ENCODE assay signal across 8 mouse cellular contexts in the genomic region with DNA sequence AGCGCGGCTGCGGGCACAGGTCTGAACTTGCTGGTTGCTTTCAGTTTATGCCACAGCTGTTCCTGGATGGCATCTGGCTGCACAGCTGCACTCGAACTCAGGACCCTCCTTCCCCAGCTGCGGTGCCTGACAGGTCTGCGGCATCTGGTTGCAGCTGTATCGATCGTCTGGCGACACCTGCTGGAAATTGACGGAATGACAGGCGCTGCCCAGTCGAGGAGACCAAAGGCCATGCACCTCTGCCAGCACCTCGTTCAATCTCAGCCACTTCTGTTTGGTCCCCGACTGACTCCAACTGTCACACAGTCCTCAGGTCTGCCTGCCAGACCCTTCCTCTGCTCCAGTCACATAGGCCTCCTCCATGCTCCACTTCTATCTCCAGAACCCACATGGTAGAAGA. TPM values are rescaled to one million over a fixed set of nuclear protein-coding genes. Genes with fewer than 3 reads are reported as not detected.
DNase-seq lines count a peak whose midpoint lies in the region; ATAC-seq and TF ChIP-seq lines count a peak whose summit lies in the region.

No protein-coding gene starts in this region.

- no peak overlapping the region for H3K27ac ChIP-seq in heart, embryonic 11.5 days (ENCODE audit: low read depth, low read length)
- no peak overlapping the region for H3K27ac ChIP-seq in limb, embryonic 11.5 days (replicated peaks; ENCODE audit: low read depth, low read length)
- H3K27ac ChIP-seq in testis, adult 2 months (ENCODE audit: control insufficient read depth, insufficient read depth, low read depth, low read length) = no peak overlapping the region

- DNase-seq in heart, adult 18-20 months = peak; percentile 81 to 94
- peak; percentile 63 for DNase-seq in c-Kit-negative CD71-positive TER-119-positive erythroid progenitor cells, embryonic 14.5 days (ENCODE audit: low read depth, low spot score)
- peak; percentile 61 to 75 for DNase-seq in frontal cortex, postnatal 25 days (ENCODE audit: low spot score in 2 of 2)
- peak; percentile 42 for DNase-seq in hindlimb bud, embryonic 11.5 days (ENCODE audit: extremely low spot score, low read depth, low spot score)
- peak; percentile 91 for DNase-seq in limb, embryonic 11.5 days (ENCODE audit: low spot score)

- H3K4me2 ChIP-seq in heart, embryonic 11.5 days = no peak overlapping the region
- no peak overlapping the region for H3K4me2 ChIP-seq in limb, embryonic 11.5 days (ENCODE audit: low read depth, severe bottlenecking)

- no peak overlapping the region for H3K9ac ChIP-seq in heart, embryonic 11.5 days (ENCODE audit: low read depth, low read length)
- no peak overlapping the region for H3K9ac ChIP-seq in limb, embryonic 11.5 days (ENCODE audit: low read length)

- no peak for TF ChIP-seq POLR2A in testis, adult 2 months (IDR thresholded peaks at IDR 0.05; ENCODE audit: control insufficient read depth, low read depth, low read length)

- no peak for ATAC-seq in heart, embryonic 11.5 days (replicated peaks; ENCODE audit: insufficient number of reproducible peaks, low FRiP score, low TSS enrichment)
- no peak for ATAC-seq in limb, embryonic 11.5 days (ENCODE audit: insufficient number of reproducible peaks, low FRiP score, low TSS enrichment, low read depth)
- peak; percentile 65 for ATAC-seq in monocyte, adult 5-6 weeks (replicated peaks; ENCODE audit: insufficient number of reproducible peaks, low FRiP score, low TSS enrichment, poor library complexity, severe bottlenecking)

- no peaks in the 10 kb centered on the region for H3K27me3 ChIP-seq in heart, embryonic 11.5 days (ENCODE audit: control insufficient read depth, insufficient read depth, low read length)
- H3K27me3 ChIP-seq in limb, embryonic 11.5 days (ENCODE audit: control insufficient read depth, insufficient read depth, low read length) = 0 out of 2 replicates have a peak, but pooled peaks cover 9% of the 10 kb centered on the region
- H3K27me3 ChIP-seq in testis, adult 2 months (ENCODE audit: control insufficient read depth, insufficient read depth, low read length) = no peaks in the 10 kb centered on the region

- peaks cover 13% of the 10 kb centered on the region for H3K4me1 ChIP-seq in heart, embryonic 11.5 days (ENCODE audit: control insufficient read depth, insufficient read depth, low read length)
- no peaks in the 10 kb centered on the region for H3K4me1 ChIP-seq in limb, embryonic 11.5 days (ENCODE audit: control insufficient read depth, insufficient read depth, low read length)
- peaks cover 20% of the 10 kb centered on the region for H3K4me1 ChIP-seq in testis, adult 2 months (ENCODE audit: control insufficient read depth, insufficient read depth, low read length)

- 14% methylated on average over 14 of the region's 14 CpGs for WGBS in heart, embryonic 11.5 days (ENCODE audit: insufficient replicate concordance)
- 11% methylated on average over 14 of the region's 14 CpGs for WGBS in limb, embryonic 11.5 days

- peak; percentile 98 for TF ChIP-seq CTCF in testis, adult 2 months (IDR thresholded peaks at IDR 0.05; ENCODE audit: control insufficient read depth, insufficient read depth, insufficient replicate concordance, low read depth, low read length)

- no peak overlapping the region for H3K4me3 ChIP-seq in heart, embryonic 11.5 days (ENCODE audit: low read depth, low read length)
- H3K4me3 ChIP-seq in limb, embryonic 11.5 days (ENCODE audit: low read depth, low read length) = no peak overlapping the region
- H3K4me3 ChIP-seq in testis, adult 2 months (ENCODE audit: control insufficient read depth, low read depth, low read length) = no peak overlapping the region

- peaks cover 18% of the 10 kb centered on the region for H3K36me3 ChIP-seq in heart, embryonic 11.5 days (ENCODE audit: control insufficient read depth, insufficient read depth, low read length)
- H3K36me3 ChIP-seq in limb, embryonic 11.5 days (ENCODE audit: control insufficient read depth, insufficient read depth, low read length) = peaks cover 10% of the 10 kb centered on the region
- no peaks in the 10 kb centered on the region for H3K36me3 ChIP-seq in testis, adult 2 months (ENCODE audit: control insufficient read depth, insufficient read depth, low read length)

- no peaks in the 10 kb centered on the region for H3K9me3 ChIP-seq in heart, embryonic 11.5 days (replicated peaks; ENCODE audit: control insufficient read depth, low read length)
- H3K9me3 ChIP-seq in limb, embryonic 11.5 days (ENCODE audit: control insufficient read depth, low read length) = no peaks in the 10 kb centered on the region; the same call in 1 of the 2 replicates

RNA-seq across cellular contexts. Expression of gene Gna15, which starts 2.8 kb away (rescaled TPM):
- 1 to 10 TPM; 1.4 to 1.5 TPM for total RNA-seq in heart, adult 18-20 months (2021)
- 2.5 and 3.4 TPM in 2 replicates for polyA plus RNA-seq in heart, embryonic 11.5 days (2014; fragmentation: Nextera tagmentation; extraction: Ambion mirVana)
- polyA plus RNA-seq in limb, embryonic 11.5 days (2014; fragmentation: Nextera tagmentation; extraction: Ambion mirVana) = 0.99 and 1.1 TPM in 2 replicates
- 20.3 to 41.0 TPM (median 29.4 TPM) in 3 replicates for total RNA-seq in monocyte, adult 5-6 weeks (2017)
- 1.0 and 1.2 TPM in 2 replicates for polyA plus RNA-seq in testis, adult 2 months (2012; rRNA removed)

RNA-seq across cellular contexts. Expression of gene Gna11, which starts 18.2 kb away (rescaled TPM):
- 10 to 100 TPM; 47.8 to 49.8 TPM for total RNA-seq in heart, adult 18-20 months (2021)
- 55.5 and 58.8 TPM in 2 replicates for polyA plus RNA-seq in heart, embryonic 11.5 days (2014; fragmentation: Nextera tagmentation; extraction: Ambion mirVana)
- 80.3 and 82.1 TPM in 2 replicates for polyA plus RNA-seq in limb, embryonic 11.5 days (2014; fragmentation: Nextera tagmentation; extraction: Ambion mirVana)
- total RNA-seq in monocyte, adult 5-6 weeks (2017) = 2.2 to 17.5 TPM (median 15.1 TPM) in 3 replicates
- polyA plus RNA-seq in testis, adult 2 months (2012; rRNA removed) = 26.3 and 28.9 TPM in 2 replicates

RNA-seq across cellular contexts. Expression of gene S1pr4, which starts 26.8 kb away (rescaled TPM):
- total RNA-seq in heart, adult 18-20 months (2021) = 1 to 10 TPM; 1.2 to 2.8 TPM
- 0.56 and 0.79 TPM in 2 replicates for polyA plus RNA-seq in heart, embryonic 11.5 days (2014; fragmentation: Nextera tagmentation; extraction: Ambion mirVana)
- polyA plus RNA-seq in limb, embryonic 11.5 days (2014; fragmentation: Nextera tagmentation; extraction: Ambion mirVana) = 0.10 and 0.43 TPM in 2 replicates
- 20.5 to 50.8 TPM (median 33.5 TPM) in 3 replicates for total RNA-seq in monocyte, adult 5-6 weeks (2017)
- polyA plus RNA-seq in testis, adult 2 months (2012; rRNA removed) = 0.04 and 0.13 TPM in 2 replicates

RNA-seq across cellular contexts. Expression of gene Ncln, which starts 30.6 kb away (rescaled TPM):
- 10 to 100 TPM; 61.9 to 64.3 TPM for total RNA-seq in heart, adult 18-20 months (2021)
- polyA plus RNA-seq in heart, embryonic 11.5 days (2014; fragmentation: Nextera tagmentation; extraction: Ambion mirVana) = 40.9 and 49.0 TPM in 2 replicates
- 60.3 and 66.8 TPM in 2 replicates for polyA plus RNA-seq in limb, embryonic 11.5 days (2014; fragmentation: Nextera tagmentation; extraction: Ambion mirVana)
- total RNA-seq in monocyte, adult 5-6 weeks (2017) = 42.6 to 86.4 TPM (median 79.6 TPM) in 3 replicates
- polyA plus RNA-seq in testis, adult 2 months (2012; rRNA removed) = 70.4 and 71.3 TPM in 2 replicates

RNA-seq across cellular contexts. Expression of gene Aes, which starts 32.5 kb away (rescaled TPM):
- total RNA-seq in heart, adult 18-20 months (2021) = 1,000 to 10,000 TPM; 1,011 to 1,083 TPM
- 330 and 481 TPM in 2 replicates for polyA plus RNA-seq in heart, embryonic 11.5 days (2014; fragmentation: Nextera tagmentation; extraction: Ambion mirVana)
- polyA plus RNA-seq in limb, embryonic 11.5 days (2014; fragmentation: Nextera tagmentation; extraction: Ambion mirVana) = 259 and 343 TPM in 2 replicates
- total RNA-seq in monocyte, adult 5-6 weeks (2017) = 129 to 254 TPM (median 141 TPM) in 3 replicates
- 154 and 172 TPM in 2 replicates for polyA plus RNA-seq in testis, adult 2 months (2012; rRNA removed)
